Mouse (Mus musculus) liver, adult 2 months (tissue): ENCODE results near the gene Gm43638.

ENCODE experiments used
- CTCF ChIP-seq: fragments of 200-500 bp; IDR thresholded peaks from 2 replicates; pipeline ENCODE4 v1.5.1; 2011; ENCODE audit warnings: low read depth, low read length, control low read depth
- POLR2A ChIP-seq: fragments of 200-500 bp; IDR thresholded peaks from 2 replicates; pipeline ENCODE4 v1.6.1; 2011; ENCODE audit warnings: low read length, control low read depth; ENCODE audit not compliant: insufficient read depth; ENCODE audit errors: extremely low read depth

DNA sequence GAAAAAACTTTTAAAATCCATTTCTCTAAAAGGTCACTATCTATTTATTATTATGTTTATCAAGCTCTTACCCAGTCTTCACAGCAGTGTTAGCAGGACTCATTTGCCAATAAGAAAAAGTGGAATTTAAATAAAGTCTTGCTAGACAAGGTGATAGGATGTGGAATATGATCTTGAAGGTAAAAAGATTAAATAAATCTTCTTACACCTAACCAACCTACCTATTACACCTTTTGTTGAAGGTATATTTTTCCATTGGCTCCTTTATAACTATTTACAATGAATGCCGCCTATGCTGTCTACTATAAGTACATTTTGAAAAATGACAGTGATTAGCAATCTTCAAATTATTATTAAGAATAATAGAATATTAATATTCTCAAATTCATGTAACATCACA lies 4.2 kb upstream of the Gm43638 start, which contains the start of gene Ugt2a1:
- TF ChIP-seq POLR2A = no peak
- TF ChIP-seq CTCF = no peak
